Mouse (Mus musculus) inflammation-experienced regulatory T-cells, adult 6 months (primary cell): Measurements from ENCODE around the gene Hist1h2af. TPM values are rescaled to one million over a fixed set of nuclear protein-coding genes. Genes with fewer than 3 reads are reported as not detected.

Experiments
- ATAC-seq: one replicate; pipeline ENCODE4 v1.8.0; 2017
- polyA plus RNA-seq, 3 experiments: library from polyadenylated mRNA; unstranded; fragments of 100-300 nt; shearing (Covaris generic); gene quantifications; one replicate each; pipeline ENCODE4 v1.2.1; 2017

The Hist1h2af gene
- polyA plus RNA-seq, 3 experiments from 2014 or later: not detected

DNA sequence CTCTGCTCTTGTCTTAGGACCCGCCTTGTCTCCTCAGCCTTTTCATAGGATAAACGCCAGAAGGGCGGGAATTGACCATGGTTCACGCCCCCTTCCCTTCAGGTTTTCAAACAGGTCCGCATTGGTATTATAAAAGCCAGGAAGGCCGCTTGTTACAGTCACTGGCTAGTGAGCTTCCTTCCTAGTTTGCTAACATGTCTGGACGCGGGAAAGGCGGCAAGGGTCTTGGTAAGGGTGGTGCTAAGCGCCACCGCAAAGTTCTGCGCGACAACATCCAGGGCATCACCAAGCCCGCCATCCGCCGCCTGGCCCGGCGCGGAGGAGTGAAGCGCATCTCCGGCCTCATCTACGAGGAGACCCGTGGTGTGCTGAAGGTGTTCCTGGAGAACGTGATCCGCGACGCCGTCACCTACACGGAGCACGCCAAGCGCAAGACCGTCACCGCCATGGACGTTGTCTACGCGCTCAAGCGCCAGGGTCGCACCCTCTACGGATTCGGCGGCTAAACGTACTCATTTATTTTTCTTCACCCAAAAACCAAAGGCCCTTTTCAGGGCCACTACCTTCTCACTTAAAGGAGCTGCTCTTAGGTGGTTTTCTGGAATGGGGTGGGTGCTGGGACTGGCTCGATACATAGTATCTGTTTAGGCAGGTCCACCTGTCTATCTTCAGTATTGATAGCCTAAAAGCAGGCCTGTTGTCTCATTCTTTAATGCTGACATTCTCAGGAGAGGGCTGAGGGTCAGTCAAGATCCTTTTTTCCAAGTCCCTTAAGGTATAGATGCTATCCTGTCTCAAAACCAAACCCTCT, 47.9 kb downstream of the Hist1h2af start, which contains the start of gene Hist1h4d:
Gene Hist1h4d (plus strand): TSS at position 191 of the 811 bp plus-strand sequence.
- peak; percentile 73 for ATAC-seq

GRCm38 (mm10) chr13:23582219-23583056, 48.7 kb downstream of the Hist1h2af start:
- no peak for ATAC-seq

DNA sequence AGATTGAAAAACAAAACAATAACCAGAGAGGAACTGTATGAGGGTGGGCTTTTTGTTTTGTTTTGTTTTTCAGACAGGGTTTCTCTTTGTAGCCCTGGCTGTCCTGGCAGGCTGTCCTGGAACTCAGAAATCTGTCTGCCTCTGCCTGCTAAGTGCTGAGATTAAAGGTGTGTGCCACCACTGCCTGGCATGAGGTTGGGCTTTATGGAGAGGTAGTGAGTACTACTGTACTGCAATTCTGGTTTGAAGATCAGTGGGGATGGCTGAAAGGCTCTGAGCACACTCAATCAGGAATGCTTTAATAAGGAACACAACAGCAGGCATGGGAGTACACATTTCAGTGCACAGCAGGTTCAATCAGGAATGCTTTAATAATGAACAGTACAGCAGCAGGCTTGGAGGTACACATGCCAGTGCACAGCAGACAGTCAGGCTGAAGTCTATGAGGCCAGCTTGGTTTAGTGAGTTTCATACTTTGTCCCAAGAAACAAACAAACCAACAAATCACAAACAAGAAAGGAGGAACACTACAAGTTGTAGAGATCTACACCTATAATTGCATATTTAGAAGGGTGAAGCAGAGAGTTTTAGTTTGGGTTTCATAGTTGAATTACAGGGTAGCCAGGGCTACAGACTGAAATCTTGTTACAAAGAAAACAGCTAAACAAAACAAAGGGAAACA, 49.8 kb downstream of the Hist1h2af start:
- no peak for ATAC-seq

Other genes starting within 250 kb of the Hist1h2af start
- gene Zfp322a, start 164.7 kb upstream of the Hist1h2af start, polyA plus RNA-seq: 10 to 100 TPM; 28.6 to 33.1 (median 30.2) TPM
- gene Abt1, start 110.0 kb upstream of the Hist1h2af start, polyA plus RNA-seq: 10 to 100 TPM; 11.3 to 13.4 (median 12.2) TPM
- not detected for gene Btn1a1, start 68.0 kb upstream of the Hist1h2af start, polyA plus RNA-seq
- not detected for gene Btn2a2, start 45.0 kb upstream of the Hist1h2af start, polyA plus RNA-seq
- 1 to 10 TPM; 3.9 to 8.3 (median 7.0) TPM for gene Hist1h4h, start 2.9 kb upstream of the Hist1h2af start, polyA plus RNA-seq
- gene Hist1h3g, start 1.5 kb downstream of the Hist1h2af start, polyA plus RNA-seq: 1 to 10 TPM in 1 of 3 experiments, not detected in 2; 1.5 TPM
- gene Hist1h2bh, start 9.5 kb downstream of the Hist1h2af start, polyA plus RNA-seq: under 1 TPM in 2 of 3 experiments, not detected in 1; 0.38 to 0.89 TPM
- gene Hist1h3f, start 10.1 kb downstream of the Hist1h2af start, polyA plus RNA-seq: 1 to 10 TPM in 1 of 3 experiments, under 1 TPM in 2; 0.73 to 1.5 (median 0.74) TPM
- gene Hist1h4f, start 17.7 kb downstream of the Hist1h2af start, polyA plus RNA-seq: 1 to 10 TPM in 1 of 3 experiments, not detected in 2; 3.2 TPM
- gene Hist1h1d, start 19.4 kb downstream of the Hist1h2af start, polyA plus RNA-seq: under 1 TPM; 0.20 to 0.36 (median 0.34) TPM
- gene Hist1h3e, start 28.5 kb downstream of the Hist1h2af start, polyA plus RNA-seq: 1 to 10 TPM in 2 of 3 experiments, under 1 TPM in 1; 0.89 to 4.0 (median 4.0) TPM
- gene Hist1h2ae, start 37.3 kb downstream of the Hist1h2af start, polyA plus RNA-seq: 100 to 1,000 TPM in 1 of 3 experiments, 10 to 100 TPM in 1, 1 to 10 TPM in 1; 5.9 to 223 (median 14.6) TPM
- gene Hist1h2bg, start 37.5 kb downstream of the Hist1h2af start, polyA plus RNA-seq: 10 to 100 TPM in 1 of 3 experiments, 1 to 10 TPM in 2; 2.4 to 13.2 (median 9.8) TPM
- not detected for gene Hist1h2bf, start 40.3 kb downstream of the Hist1h2af start, polyA plus RNA-seq
- under 1 TPM in 1 of 3 experiments, not detected in 2; 0.99 TPM for gene Hist1h2ad, start 40.5 kb downstream of the Hist1h2af start, polyA plus RNA-seq
- gene Hist1h3d, start 41.9 kb downstream of the Hist1h2af start, polyA plus RNA-seq: 1 to 10 TPM in 1 of 3 experiments, under 1 TPM in 1, not detected in 1; 0.56 to 1.3 TPM
- 10 to 100 TPM; 20.7 to 55.4 (median 27.7) TPM for gene Hist1h4d, start 47.7 kb downstream of the Hist1h2af start, polyA plus RNA-seq
- 1 to 10 TPM in 2 of 3 experiments, under 1 TPM in 1; 0.92 to 3.6 (median 3.0) TPM for gene Hist1h2be, start 87.2 kb downstream of the Hist1h2af start, polyA plus RNA-seq
- gene Hist1h1e, start 88.7 kb downstream of the Hist1h2af start, polyA plus RNA-seq: 10 to 100 TPM in 1 of 3 experiments, 1 to 10 TPM in 2; 6.7 to 25.3 (median 9.4) TPM
- under 1 TPM; 0.43 to 0.47 (median 0.47) TPM for gene Hist1h2ac, start 150.0 kb downstream of the Hist1h2af start, polyA plus RNA-seq
- gene Hist1h2bc, start 150.3 kb downstream of the Hist1h2af start, polyA plus RNA-seq: 1 to 10 TPM in 2 of 3 experiments, under 1 TPM in 1; 0.52 to 3.6 (median 3.3) TPM
- not detected for gene Hist1h1t, start 161.9 kb downstream of the Hist1h2af start, polyA plus RNA-seq
- 1 to 10 TPM; 2.1 to 9.3 (median 4.2) TPM for gene Hist1h4c, start 164.5 kb downstream of the Hist1h2af start, polyA plus RNA-seq
- 1 to 10 TPM in 1 of 3 experiments, under 1 TPM in 1, not detected in 1; 0.32 to 1.7 TPM for gene Hfe, start 176.9 kb downstream of the Hist1h2af start, polyA plus RNA-seq
- gene Hist1h1c, start 204.9 kb downstream of the Hist1h2af start, polyA plus RNA-seq: 10 to 100 TPM in 2 of 3 experiments, 1 to 10 TPM in 1; 8.7 to 14.8 (median 11.1) TPM
- gene Hist1h3c, start 211.7 kb downstream of the Hist1h2af start, polyA plus RNA-seq: 1 to 10 TPM in 1 of 3 experiments, not detected in 2; 2.5 TPM
- 1 to 10 TPM in 2 of 3 experiments, not detected in 1; 2.5 to 2.8 TPM for gene Hist1h2bb, start 212.8 kb downstream of the Hist1h2af start, polyA plus RNA-seq
- 10 to 100 TPM in 1 of 3 experiments, not detected in 2; 14.8 TPM for gene Hist1h2ab, start 217.2 kb downstream of the Hist1h2af start, polyA plus RNA-seq
- 1 to 10 TPM in 1 of 3 experiments, not detected in 2; 1.1 TPM for gene Hist1h3b, start 218.4 kb downstream of the Hist1h2af start, polyA plus RNA-seq
- gene Hist1h4b, start 223.1 kb downstream of the Hist1h2af start, polyA plus RNA-seq: 10 to 100 TPM in 1 of 3 experiments, 1 to 10 TPM in 1, not detected in 1; 4.1 to 20.2 TPM
- 1 to 10 TPM in 1 of 3 experiments, not detected in 2; 3.1 TPM for gene Hist1h4a, start 227.3 kb downstream of the Hist1h2af start, polyA plus RNA-seq
- 1 to 10 TPM in 1 of 3 experiments, not detected in 2; 1.6 TPM for gene Hist1h3a, start 228.5 kb downstream of the Hist1h2af start, polyA plus RNA-seq
- gene Hist1h1a, start 229.8 kb downstream of the Hist1h2af start, polyA plus RNA-seq: 1 to 10 TPM; 2.5 to 6.1 (median 3.4) TPM
- gene Trim38, start 236.0 kb downstream of the Hist1h2af start, polyA plus RNA-seq: not detected